Mouse (Mus musculus): ENCODE data around the gene Hmga1. TPM values are rescaled to one million over a fixed set of nuclear protein-coding genes. Genes with fewer than 3 reads are reported as not detected.

Gene Hmga1
- polyA plus RNA-seq, 1 experiment from 2014 or later = 658 TPM

GRCm38 (mm10) chr17:27511865-27512618 is 44.3 kb upstream of the Hmga1 start:
- DNase-seq (ENCODE audit: low spot score) (no peak), ATAC-seq (ENCODE audit: insufficient number of reproducible peaks, low FRiP score, low TSS enrichment, low read depth) (no peak)
- Histone ChIP-seq H3K4me1 (ENCODE audit: control insufficient read depth, insufficient read depth, low read length) (peaks cover 10% of the 10 kb centered on the region), H3K27me3 (ENCODE audit: control insufficient read depth, insufficient read depth, low read length) (peaks cover 64% of the 10 kb centered on the region), H3K36me3 (ENCODE audit: control insufficient read depth, insufficient read depth, low read length) (no peaks in the 10 kb centered on the region), H3K9me3 (ENCODE audit: control insufficient read depth, low read length) (no peaks in the 10 kb centered on the region), H3K4me2 (ENCODE audit: low read depth, severe bottlenecking) (peak overlapping the region; percentile 99), H3K27ac (replicated peaks; ENCODE audit: low read depth, low read length) (no peak overlapping the region), H3K4me3 (ENCODE audit: low read depth, low read length) (peak overlapping the region; percentile 44), H3K9ac (ENCODE audit: low read length) (peak overlapping the region; percentile 53)
- WGBS = under 1% methylated on average over 50 of the region's 64 CpGs

GRCm38 (mm10) chr17:27512619-27513161 is 43.6 kb upstream of the Hmga1 start:
- Histone ChIP-seq H3K36me3 (ENCODE audit: control insufficient read depth, insufficient read depth, low read length) (no peaks in the 10 kb centered on the region), H3K9ac (ENCODE audit: low read length) (peak overlapping the region; percentile 53), H3K27ac (replicated peaks; ENCODE audit: low read depth, low read length) (no peak overlapping the region), H3K4me3 (ENCODE audit: low read depth, low read length) (peak overlapping the region; percentile 44), H3K4me1 (ENCODE audit: control insufficient read depth, insufficient read depth, low read length) (peaks cover 10% of the 10 kb centered on the region), H3K9me3 (ENCODE audit: control insufficient read depth, low read length) (no peaks in the 10 kb centered on the region), H3K4me2 (ENCODE audit: low read depth, severe bottlenecking) (peak overlapping the region; percentile 99), H3K27me3 (ENCODE audit: control insufficient read depth, insufficient read depth, low read length) (peaks cover 67% of the 10 kb centered on the region)
- DNase-seq (ENCODE audit: low spot score) (peak; percentile 50), ATAC-seq (ENCODE audit: insufficient number of reproducible peaks, low FRiP score, low TSS enrichment, low read depth) (no peak)
- under 1% methylated on average over 78 of the region's 78 CpGs for WGBS

DNA sequence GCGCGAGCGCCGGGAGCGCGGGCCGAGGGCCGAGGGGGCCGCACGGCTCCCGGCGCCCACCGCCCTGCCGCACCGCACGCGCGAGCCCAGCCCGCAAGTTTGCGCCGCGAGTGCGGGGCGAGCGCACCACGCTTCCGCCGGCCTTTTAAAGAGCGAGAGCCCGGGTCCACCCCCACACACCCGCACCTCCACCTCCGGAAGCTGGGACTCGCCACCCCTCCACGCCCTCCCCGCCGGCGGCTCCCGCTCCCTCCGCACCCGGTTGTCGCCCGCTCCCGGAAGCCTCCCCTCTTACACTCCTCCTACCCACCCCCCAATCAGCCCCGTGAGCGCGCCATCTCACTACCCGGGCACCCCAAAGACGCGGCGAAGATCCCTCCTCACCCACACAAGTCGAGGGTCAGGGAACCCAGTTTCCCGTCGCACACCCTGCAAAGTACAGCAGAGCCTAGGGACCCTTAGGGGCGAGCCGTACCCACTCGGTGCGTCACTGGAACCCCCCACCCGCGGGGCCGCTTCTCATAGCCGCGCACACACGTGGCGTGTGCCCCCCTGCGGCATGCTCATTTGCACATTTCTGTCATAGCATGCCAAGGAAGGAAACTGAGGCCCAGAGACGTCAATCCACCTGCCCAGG is 42.9 kb upstream of the Hmga1 start:
- no peaks in the 10 kb centered on the region for H3K9me3 ChIP-seq (ENCODE audit: control insufficient read depth, low read length)
- ATAC-seq (ENCODE audit: insufficient number of reproducible peaks, low FRiP score, low TSS enrichment, low read depth) = no peak
- peak overlapping the region; percentile 99 for H3K4me2 ChIP-seq (ENCODE audit: low read depth, severe bottlenecking)
- peaks cover 64% of the 10 kb centered on the region for H3K27me3 ChIP-seq (ENCODE audit: control insufficient read depth, insufficient read depth, low read length)
- H3K4me3 ChIP-seq (ENCODE audit: low read depth, low read length) = peak overlapping the region; percentile 44
- no peaks in the 10 kb centered on the region for H3K36me3 ChIP-seq (ENCODE audit: control insufficient read depth, insufficient read depth, low read length)
- DNase-seq (ENCODE audit: low spot score) = no peak
- no peak overlapping the region for H3K27ac ChIP-seq (replicated peaks; ENCODE audit: low read depth, low read length)
- peak overlapping the region; percentile 53 for H3K9ac ChIP-seq (ENCODE audit: low read length)
- peaks cover 11% of the 10 kb centered on the region for H3K4me1 ChIP-seq (ENCODE audit: control insufficient read depth, insufficient read depth, low read length)
- under 1% methylated on average over 52 of the region's 66 CpGs for WGBS

DNA sequence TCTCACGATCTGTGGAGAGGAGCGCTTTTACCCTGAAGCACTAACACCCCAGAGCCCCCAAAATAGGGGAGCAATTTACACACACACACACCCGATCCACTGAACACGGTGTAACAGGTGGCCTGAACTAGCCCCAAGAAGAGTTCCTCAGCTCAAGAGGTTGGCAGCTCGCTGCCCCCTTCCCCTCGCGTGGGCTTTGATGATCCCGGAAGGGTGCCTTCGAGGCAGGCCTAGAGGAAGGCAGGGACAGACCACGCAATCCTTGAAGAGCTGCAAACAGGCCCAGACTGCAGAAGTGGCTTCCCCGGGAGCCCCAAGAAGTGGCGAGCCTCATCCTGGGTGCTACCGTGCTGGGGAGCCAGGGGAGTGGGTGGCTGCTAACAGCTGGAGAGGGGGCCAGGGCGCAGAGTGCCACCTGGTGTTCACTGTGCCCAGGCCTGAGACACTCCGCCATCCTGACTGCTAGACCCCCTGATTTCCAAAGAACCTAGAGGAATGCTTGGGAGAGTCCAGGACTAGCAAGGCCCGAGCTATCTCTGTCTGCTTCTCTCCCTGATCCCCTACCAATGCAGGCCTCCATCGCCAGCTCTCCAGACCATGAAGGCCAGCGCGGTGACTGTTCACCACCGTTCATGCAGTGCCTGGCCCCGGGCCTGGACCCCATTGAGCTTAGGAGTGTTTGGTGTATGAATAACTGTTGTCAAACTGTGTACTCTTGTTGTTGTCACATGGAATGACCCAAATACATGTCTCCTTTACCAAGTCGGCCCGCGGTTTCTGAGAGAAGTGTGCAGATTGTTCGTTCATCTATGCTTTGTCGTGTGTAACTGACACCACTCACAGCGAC is 42.2 kb upstream of the Hmga1 start:
- peaks cover 65% of the 10 kb centered on the region for H3K27me3 ChIP-seq (ENCODE audit: control insufficient read depth, insufficient read depth, low read length)
- 34% methylated on average over 27 of the region's 27 CpGs for WGBS
- H3K4me3 ChIP-seq (ENCODE audit: low read depth, low read length) = no peak overlapping the region
- ATAC-seq (ENCODE audit: insufficient number of reproducible peaks, low FRiP score, low TSS enrichment, low read depth) = no peak
- H3K36me3 ChIP-seq (ENCODE audit: control insufficient read depth, insufficient read depth, low read length) = no peaks in the 10 kb centered on the region
- H3K4me1 ChIP-seq (ENCODE audit: control insufficient read depth, insufficient read depth, low read length) = peaks cover 13% of the 10 kb centered on the region
- no peak overlapping the region for H3K9ac ChIP-seq (ENCODE audit: low read length)
- no peaks in the 10 kb centered on the region for H3K9me3 ChIP-seq (ENCODE audit: control insufficient read depth, low read length)
- no peak for DNase-seq (ENCODE audit: low spot score)
- H3K27ac ChIP-seq (replicated peaks; ENCODE audit: low read depth, low read length) = no peak overlapping the region
- peak overlapping the region; percentile 99 for H3K4me2 ChIP-seq (ENCODE audit: low read depth, severe bottlenecking)

GRCm38 (mm10) chr17:27518296-27518695 is 38.0 kb upstream of the Hmga1 start:
- ATAC-seq (ENCODE audit: insufficient number of reproducible peaks, low FRiP score, low TSS enrichment, low read depth) (no peak), DNase-seq (ENCODE audit: low spot score) (no peak)
- no peak overlapping the region for H3K4me2 ChIP-seq (ENCODE audit: low read depth, severe bottlenecking)
- no peaks in the 10 kb centered on the region for H3K36me3 ChIP-seq (ENCODE audit: control insufficient read depth, insufficient read depth, low read length)
- H3K27me3 ChIP-seq (ENCODE audit: control insufficient read depth, insufficient read depth, low read length) = peaks cover 46% of the 10 kb centered on the region
- no peak overlapping the region for H3K4me3 ChIP-seq (ENCODE audit: low read depth, low read length)
- no peak overlapping the region for H3K27ac ChIP-seq (replicated peaks; ENCODE audit: low read depth, low read length)
- 26% methylated on average over 9 of the region's 9 CpGs for WGBS
- 0 out of 2 replicates have a peak, but pooled peaks cover 5% of the 10 kb centered on the region for H3K4me1 ChIP-seq (ENCODE audit: control insufficient read depth, insufficient read depth, low read length)
- no peaks in the 10 kb centered on the region for H3K9me3 ChIP-seq (ENCODE audit: control insufficient read depth, low read length)
- H3K9ac ChIP-seq (ENCODE audit: low read length) = no peak overlapping the region

DNA sequence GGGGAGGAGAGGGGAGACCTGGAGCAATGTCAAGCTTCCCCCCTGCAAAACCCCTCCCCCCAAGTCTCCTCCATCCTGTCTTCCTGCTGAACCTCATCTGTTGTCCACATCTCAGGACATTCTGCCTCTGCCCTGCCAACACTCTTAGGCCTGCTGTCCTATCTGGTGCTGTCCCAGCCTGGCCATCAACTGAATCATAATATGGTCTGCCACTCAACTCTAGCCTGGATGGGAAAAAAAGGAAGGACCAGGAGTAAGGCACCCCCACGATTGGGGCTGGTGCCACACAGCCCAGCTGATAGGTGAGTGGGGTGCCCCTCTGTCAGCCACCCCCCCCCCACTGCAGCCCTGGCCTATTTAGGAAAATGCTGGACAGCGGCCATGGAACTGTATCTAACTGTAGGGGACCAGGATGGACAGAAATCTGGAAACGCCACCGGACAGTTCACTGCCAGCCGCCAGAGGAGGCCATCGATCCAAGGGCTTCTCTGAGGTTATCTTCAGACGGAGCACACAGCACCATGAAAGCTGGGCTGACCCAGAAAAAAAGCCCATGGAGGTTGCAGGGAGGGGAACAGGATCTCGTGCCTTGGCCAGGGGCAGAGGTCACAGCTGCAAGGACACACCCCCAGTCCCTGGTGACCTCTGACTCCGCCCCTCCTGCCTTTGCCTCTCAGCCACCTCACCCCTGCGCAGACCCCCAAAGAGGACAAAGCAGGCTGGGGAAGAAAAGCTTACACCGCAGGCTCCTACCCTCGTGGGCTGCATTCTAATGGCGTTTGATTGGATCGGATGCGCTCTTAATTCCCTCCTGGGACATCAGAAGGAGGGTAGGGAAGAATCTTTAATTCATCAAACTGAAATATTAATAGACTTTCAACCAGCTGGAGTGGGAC is 37.3 kb upstream of the Hmga1 start:
- H3K27ac ChIP-seq (replicated peaks; ENCODE audit: low read depth, low read length) = no peak overlapping the region
- H3K4me1 ChIP-seq (ENCODE audit: control insufficient read depth, insufficient read depth, low read length) = 0 out of 2 replicates have a peak, but pooled peaks cover 3% of the 10 kb centered on the region
- no peak for DNase-seq (ENCODE audit: low spot score)
- peaks cover 39% of the 10 kb centered on the region for H3K27me3 ChIP-seq (ENCODE audit: control insufficient read depth, insufficient read depth, low read length)
- H3K9ac ChIP-seq (ENCODE audit: low read length) = no peak overlapping the region
- H3K9me3 ChIP-seq (ENCODE audit: control insufficient read depth, low read length) = no peaks in the 10 kb centered on the region
- no peaks in the 10 kb centered on the region for H3K36me3 ChIP-seq (ENCODE audit: control insufficient read depth, insufficient read depth, low read length)
- no peak for ATAC-seq (ENCODE audit: insufficient number of reproducible peaks, low FRiP score, low TSS enrichment, low read depth)
- no peak overlapping the region for H3K4me2 ChIP-seq (ENCODE audit: low read depth, severe bottlenecking)
- WGBS = 52% methylated on average over 15 of the region's 15 CpGs
- no peak overlapping the region for H3K4me3 ChIP-seq (ENCODE audit: low read depth, low read length)

DNA sequence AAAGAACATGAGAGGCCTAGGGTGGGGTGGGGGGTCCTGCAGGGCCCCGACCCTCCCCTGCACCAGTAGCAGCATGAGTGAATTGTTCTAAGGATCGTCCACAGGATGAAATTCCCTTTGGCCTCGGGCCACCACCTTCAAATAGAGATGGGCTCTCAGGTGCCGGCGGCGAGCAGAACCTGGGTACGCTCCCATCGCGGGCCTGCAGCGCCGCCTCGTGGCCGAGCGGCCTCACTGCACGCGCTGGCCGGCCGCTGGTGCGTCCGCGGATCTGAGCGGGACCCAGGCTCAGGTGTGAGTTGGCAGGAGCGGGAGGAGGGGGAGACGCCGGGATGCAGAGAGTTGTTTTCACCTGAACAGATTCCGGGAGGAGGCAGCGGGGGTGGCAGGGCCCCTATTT is 35.7 kb upstream of the Hmga1 start:
- H3K9ac ChIP-seq (ENCODE audit: low read length) = no peak overlapping the region
- DNase-seq (ENCODE audit: low spot score) = peak; percentile 86
- H3K4me2 ChIP-seq (ENCODE audit: low read depth, severe bottlenecking) = no peak overlapping the region
- no peaks in the 10 kb centered on the region for H3K36me3 ChIP-seq (ENCODE audit: control insufficient read depth, insufficient read depth, low read length)
- H3K9me3 ChIP-seq (ENCODE audit: control insufficient read depth, low read length) = no peaks in the 10 kb centered on the region
- ATAC-seq (ENCODE audit: insufficient number of reproducible peaks, low FRiP score, low TSS enrichment, low read depth) = no peak
- H3K27me3 ChIP-seq (ENCODE audit: control insufficient read depth, insufficient read depth, low read length) = peaks cover 23% of the 10 kb centered on the region
- H3K27ac ChIP-seq (replicated peaks; ENCODE audit: low read depth, low read length) = no peak overlapping the region
- no peak overlapping the region for H3K4me3 ChIP-seq (ENCODE audit: low read depth, low read length)
- WGBS = 1% methylated on average over 27 of the region's 27 CpGs
- H3K4me1 ChIP-seq (ENCODE audit: control insufficient read depth, insufficient read depth, low read length) = 0 out of 2 replicates have a peak, but pooled peaks cover 3% of the 10 kb centered on the region

Measured in limb, embryonic 11.5 days (tissue).